ENCODE assay signal across 8 mouse cellular contexts in genomic region chr4:135152834-135153259, GRCm38 (mm10). TPM values are rescaled to one million over a fixed set of nuclear protein-coding genes. Genes with fewer than 3 reads are reported as not detected.
DNase-seq lines count a peak whose midpoint lies in the region; ATAC-seq and TF ChIP-seq lines count a peak whose summit lies in the region.

No protein-coding gene starts in this region.

- H3K9ac ChIP-seq in embryonic facial prominence, embryonic 15.5 days = 0 out of 2 replicates have a peak overlapping the region, but pooled peaks have one; percentile 12
- no peak overlapping the region; the same call in 1 of the 2 replicates for H3K9ac ChIP-seq in hindbrain, embryonic 16.5 days (ENCODE audit: low read depth, low read length)
- no peak overlapping the region for H3K9ac ChIP-seq in lung, embryonic 14.5 days
- H3K9ac ChIP-seq in neural tube, embryonic 14.5 days (replicated peaks; ENCODE audit: low read depth, low read length) = no peak overlapping the region

- peaks cover 61% of the 10 kb centered on the region for H3K4me1 ChIP-seq in embryonic facial prominence, embryonic 15.5 days
- peaks cover 8% of the 10 kb centered on the region for H3K4me1 ChIP-seq in hindbrain, embryonic 16.5 days (ENCODE audit: control insufficient read depth, insufficient read depth, low read depth, low read length)
- no peaks in the 10 kb centered on the region for H3K4me1 ChIP-seq in lung, embryonic 14.5 days (ENCODE audit: insufficient read depth)
- H3K4me1 ChIP-seq in neural tube, embryonic 14.5 days (ENCODE audit: control insufficient read depth, insufficient read depth, low read length) = no peaks in the 10 kb centered on the region; the same call in 1 of the 2 replicates

- peak overlapping the region; percentile 63 for H3K4me2 ChIP-seq in embryonic facial prominence, embryonic 15.5 days (replicated peaks)
- H3K4me2 ChIP-seq in hindbrain, embryonic 16.5 days (ENCODE audit: low read length) = peak overlapping the region; percentile 47
- peak overlapping the region; percentile 62 for H3K4me2 ChIP-seq in lung, embryonic 14.5 days
- H3K4me2 ChIP-seq in neural tube, embryonic 14.5 days (ENCODE audit: low read depth, low read length) = peak overlapping the region; percentile 20; the same call in 1 of the 2 replicates

- WGBS in embryonic facial prominence, embryonic 15.5 days = under 1% methylated on average over 45 of the region's 45 CpGs
- 4% methylated on average over 20 of the region's 45 CpGs for WGBS in hindbrain, embryonic 16.5 days
- 1% methylated on average over 41 of the region's 45 CpGs for WGBS in lung, embryonic 14.5 days
- 0% methylated on average over 30 of the region's 45 CpGs for WGBS in neural tube, embryonic 14.5 days

- H3K9me3 ChIP-seq in embryonic facial prominence, embryonic 15.5 days (replicated peaks) = no peaks in the 10 kb centered on the region
- no peaks in the 10 kb centered on the region for H3K9me3 ChIP-seq in hindbrain, embryonic 16.5 days (ENCODE audit: control insufficient read depth, low read length)
- no peaks in the 10 kb centered on the region for H3K9me3 ChIP-seq in lung, embryonic 14.5 days (ENCODE audit: low read depth, low read length)
- no peaks in the 10 kb centered on the region for H3K9me3 ChIP-seq in neural tube, embryonic 14.5 days (ENCODE audit: control insufficient read depth, low read length)

- no peak for TF ChIP-seq CTCF in lung, embryonic 14.5 days (IDR thresholded peaks at IDR 0.05; ENCODE audit: low read depth)

- H3K27me3 ChIP-seq in embryonic facial prominence, embryonic 15.5 days = peaks cover 97% of the 10 kb centered on the region
- H3K27me3 ChIP-seq in hindbrain, embryonic 16.5 days (replicated peaks; ENCODE audit: control insufficient read depth, insufficient read depth, low read length) = peaks cover 73% of the 10 kb centered on the region
- peaks cover 98% of the 10 kb centered on the region for H3K27me3 ChIP-seq in lung, embryonic 14.5 days (ENCODE audit: insufficient read depth, low read length)
- peaks cover 63% of the 10 kb centered on the region for H3K27me3 ChIP-seq in neural tube, embryonic 14.5 days (ENCODE audit: control insufficient read depth, insufficient read depth, low read length)

- no peak overlapping the region for H3K27ac ChIP-seq in embryonic facial prominence, embryonic 15.5 days (replicated peaks)
- no peak overlapping the region for H3K27ac ChIP-seq in hindbrain, embryonic 16.5 days (ENCODE audit: low read depth, low read length)
- no peak overlapping the region for H3K27ac ChIP-seq in lung, embryonic 14.5 days (ENCODE audit: low read depth)
- no peak overlapping the region for H3K27ac ChIP-seq in neural tube, embryonic 14.5 days (ENCODE audit: low read depth, low read length)

- ATAC-seq in embryonic facial prominence, embryonic 15.5 days (ENCODE audit: insufficient number of reproducible peaks, low FRiP score, low TSS enrichment, low read depth) = no peak
- no peak for ATAC-seq in hindbrain, embryonic 16.5 days
- no peak for ATAC-seq in lung, embryonic 14.5 days (ENCODE audit: insufficient read depth)
- ATAC-seq in neural tube, embryonic 14.5 days (ENCODE audit: low read depth) = no peak

- peak overlapping the region; percentile 46 for H3K4me3 ChIP-seq in embryonic facial prominence, embryonic 15.5 days (replicated peaks)
- peak overlapping the region; percentile 29 for H3K4me3 ChIP-seq in hindbrain, embryonic 16.5 days (ENCODE audit: low read length)
- H3K4me3 ChIP-seq in lung, embryonic 14.5 days (ENCODE audit: low read depth, low read length) = peak overlapping the region; percentile 37
- H3K4me3 ChIP-seq in neural tube, embryonic 14.5 days (ENCODE audit: low read depth, low read length) = peak overlapping the region; percentile 19

- peak; percentile 44 to 45 for DNase-seq in heart, adult 18-20 months
- DNase-seq in heart, postnatal 25 days (ENCODE audit: low spot score) = no peak
- peak; percentile 56 for DNase-seq in lung, embryonic 14.5 days
- no peak for DNase-seq in right cerebral cortex, postnatal 25 days
- no peak for DNase-seq in left cerebral cortex, adult 11 months (ENCODE audit: low spot score)

- intact Hi-C loops in heart, postnatal 25 days (cut with DNase I) = loop anchor here (5.0 kb wide), 5 partner anchors 49 to 206 kb away; partner anchors contain the start of gene Srrm1

- no peaks in the 10 kb centered on the region for H3K36me3 ChIP-seq in embryonic facial prominence, embryonic 15.5 days
- H3K36me3 ChIP-seq in hindbrain, embryonic 16.5 days (ENCODE audit: control insufficient read depth, insufficient read depth, low read length) = no peaks in the 10 kb centered on the region
- no peaks in the 10 kb centered on the region for H3K36me3 ChIP-seq in lung, embryonic 14.5 days (ENCODE audit: insufficient read depth)
- H3K36me3 ChIP-seq in neural tube, embryonic 14.5 days (ENCODE audit: control insufficient read depth, insufficient read depth, low read length) = no peaks in the 10 kb centered on the region

RNA-seq across cellular contexts. Expression of gene Runx3, which starts 32.4 kb away (rescaled TPM):
- total RNA-seq in heart, adult 18-20 months (2021) = 1 to 10 TPM; 1.8 to 1.9 TPM
- under 1 TPM; 0.31 to 0.50 TPM for total RNA-seq in heart, postnatal 25 days (2021)
- 2.9 and 3.2 TPM in 2 replicates for polyA plus RNA-seq in embryonic facial prominence, embryonic 15.5 days (2015; fragmentation: Nextera tagmentation; extraction: Ambion mirVana)
- 0.11 TPM in 1 of 2 replicates, not detected in the other for polyA plus RNA-seq in hindbrain, embryonic 16.5 days (2015; fragmentation: Nextera tagmentation; extraction: Ambion mirVana)
- polyA plus RNA-seq in lung, embryonic 14.5 days (2014; fragmentation: Nextera tagmentation; extraction: Ambion mirVana) = 0.04 and 0.16 TPM in 2 replicates
- polyA plus RNA-seq in neural tube, embryonic 14.5 days (2014; fragmentation: Nextera tagmentation; extraction: Ambion mirVana) = 0.54 TPM in 1 of 2 replicates, not detected in the other

Comparison
In these comparisons a context has a peak if more than half of its experiments do, and no peak if none do; other contexts are left out.
1. DNase-seq: peak in heart, adult 18-20 months (2 of 2) and lung, embryonic 14.5 days (single experiment); none in heart, postnatal 25 days (single experiment), right cerebral cortex, postnatal 25 days (single experiment) and left cerebral cortex, adult 11 months (single experiment).
2. Peak in every context shown above with its lines, with median percentiles within 50 percentile points of each other: H3K4me2 ChIP-seq and H3K4me3 ChIP-seq.